Mouse (Mus musculus) frontal cortex, adult 2 months (tissue): ENCODE data around the gene Rps6kb1. TPM values are rescaled to one million over a fixed set of nuclear protein-coding genes. Genes with fewer than 3 reads are reported as not detected.

Source experiments
- DNase-seq, 2 experiments: peaks; one replicate each; pipeline ENCODE4 v3.0.0; 2022; ENCODE audit warnings: low spot score in 1 of 2; ENCODE audit errors: extremely low spot score in 1 of 2
- polyA plus RNA-seq: library from polyadenylated mRNA; depleted of rRNA; stranded (reverse); fragments of >200 nt; gene quantifications from 2 replicates; pipeline ENCODE4 v1.2.3, GENCODE M21; 2012; rRNA removed

Rps6kb1 gene
- 27.7 and 29.3 TPM in 2 replicates for polyA plus RNA-seq

GRCm38 (mm10) chr11:86544639-86545299, at the start of gene Rps6kb1, which contains the start of gene Tubd1:
TSS of gene Rps6kb1 (minus strand) at chr11:86544805.
TSS of gene Tubd1 (plus strand) at chr11:86544991.
- DNase-seq: peak; percentile 99 to 100

DNA sequence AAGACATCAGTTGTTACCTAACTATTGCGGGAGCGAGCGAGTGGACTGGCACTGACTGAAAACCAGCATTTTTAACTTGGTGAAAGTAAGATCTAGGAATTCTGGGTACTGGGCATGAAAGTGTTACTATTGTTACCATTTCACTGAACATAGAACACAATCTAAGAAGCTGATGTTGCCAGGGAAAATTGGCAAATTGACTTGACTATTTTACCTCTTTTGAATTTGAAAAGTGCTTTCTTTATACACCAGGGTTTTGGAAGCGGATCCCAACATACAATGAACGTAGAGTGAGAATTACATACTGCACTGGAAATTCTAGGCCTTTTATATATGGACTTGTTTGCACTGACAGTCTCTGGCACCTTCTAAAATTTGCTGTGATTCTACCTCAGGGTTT, 48.8 kb upstream of the Rps6kb1 start:
- no peak for DNase-seq

GRCm38 (mm10) chr11:86592993-86593392, 48.4 kb upstream of the Rps6kb1 start:
- no peak for DNase-seq

GRCm38 (mm10) chr11:86591931-86592616, 47.5 kb upstream of the Rps6kb1 start:
- DNase-seq: no peak

- DNase-seq: no peak
Measured at GRCm38 (mm10) chr11:86591301-86591845, 46.8 kb upstream of the Rps6kb1 start.

GRCm38 (mm10) chr11:86590579-86590978, 46.0 kb upstream of the Rps6kb1 start:
- peak; percentile 40 to 57 for DNase-seq

- DNase-seq: no peak
Measured at GRCm38 (mm10) chr11:86590066-86590465, 45.5 kb upstream of the Rps6kb1 start.

- no peak for DNase-seq
Measured at GRCm38 (mm10) chr11:86588583-86589298, 44.1 kb upstream of the Rps6kb1 start.

- DNase-seq: no peak
Measured at GRCm38 (mm10) chr11:86587830-86588229, 43.2 kb upstream of the Rps6kb1 start.

- no peak for DNase-seq
Measured at GRCm38 (mm10) chr11:86586868-86587792, 42.5 kb upstream of the Rps6kb1 start.

- DNase-seq: no peak
Measured at GRCm38 (mm10) chr11:86586177-86586867, 41.7 kb upstream of the Rps6kb1 start.

- no peak for DNase-seq
Measured at GRCm38 (mm10) chr11:86585598-86585984, 41.0 kb upstream of the Rps6kb1 start.

DNA sequence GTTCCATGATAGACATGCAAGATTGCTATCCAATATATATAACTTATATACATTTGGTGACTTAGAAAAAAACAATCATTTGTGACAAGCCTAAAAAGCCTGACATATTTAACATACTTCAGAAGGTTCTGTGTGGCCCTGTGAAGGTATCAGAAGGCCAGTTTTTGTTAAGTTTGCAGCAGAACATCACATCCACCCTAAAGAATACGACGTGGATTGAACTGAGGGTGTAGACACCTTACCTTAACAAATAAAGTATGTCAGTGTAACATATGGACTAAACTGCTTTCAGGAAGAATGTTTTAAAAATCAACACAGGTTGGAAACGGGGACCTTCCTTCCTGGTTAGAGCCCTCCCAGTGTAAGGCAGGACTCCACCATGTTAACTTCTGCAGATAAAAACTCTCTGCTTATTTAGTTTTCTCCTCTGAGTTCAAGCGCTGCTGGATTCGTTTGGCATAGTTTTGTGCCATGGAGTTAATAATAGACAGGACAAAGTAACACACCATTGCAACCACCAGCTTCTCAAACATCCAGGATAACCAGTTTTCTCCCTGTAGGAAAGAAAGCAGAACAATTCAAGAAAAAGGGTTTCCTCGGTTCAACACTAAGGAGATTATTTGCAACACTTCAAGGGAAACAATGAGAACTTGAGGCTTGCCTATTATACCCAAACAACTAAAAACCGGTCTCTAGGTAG, 40.4 kb upstream of the Rps6kb1 start:
- DNase-seq: no peak

GRCm38 (mm10) chr11:86583990-86584897, 39.6 kb upstream of the Rps6kb1 start:
- no peak for DNase-seq

DNA sequence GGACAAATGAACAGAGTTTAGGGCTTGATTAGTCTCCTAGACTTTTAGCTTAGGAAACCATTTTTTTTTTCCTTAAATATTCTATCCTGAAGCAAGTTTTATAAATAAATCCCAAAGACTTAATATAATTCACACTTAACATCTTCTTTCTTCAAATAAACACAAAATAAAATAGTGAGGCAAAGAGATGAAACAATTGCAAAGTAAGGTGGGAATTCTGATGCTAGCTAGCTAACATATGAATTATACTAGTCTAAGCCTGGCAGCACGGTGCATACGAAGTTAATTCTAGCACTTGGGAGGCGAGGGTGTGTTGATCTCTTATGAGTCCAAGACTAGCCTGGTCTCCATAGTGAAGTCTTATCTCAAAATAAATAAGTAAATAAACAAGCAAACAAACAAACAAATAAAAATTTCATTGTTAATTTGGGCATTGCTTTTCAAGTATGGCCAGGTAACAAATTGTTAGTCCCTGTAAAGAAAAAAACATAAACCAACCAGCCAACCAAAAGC, 38.8 kb upstream of the Rps6kb1 start:
- DNase-seq: no peak

DNA sequence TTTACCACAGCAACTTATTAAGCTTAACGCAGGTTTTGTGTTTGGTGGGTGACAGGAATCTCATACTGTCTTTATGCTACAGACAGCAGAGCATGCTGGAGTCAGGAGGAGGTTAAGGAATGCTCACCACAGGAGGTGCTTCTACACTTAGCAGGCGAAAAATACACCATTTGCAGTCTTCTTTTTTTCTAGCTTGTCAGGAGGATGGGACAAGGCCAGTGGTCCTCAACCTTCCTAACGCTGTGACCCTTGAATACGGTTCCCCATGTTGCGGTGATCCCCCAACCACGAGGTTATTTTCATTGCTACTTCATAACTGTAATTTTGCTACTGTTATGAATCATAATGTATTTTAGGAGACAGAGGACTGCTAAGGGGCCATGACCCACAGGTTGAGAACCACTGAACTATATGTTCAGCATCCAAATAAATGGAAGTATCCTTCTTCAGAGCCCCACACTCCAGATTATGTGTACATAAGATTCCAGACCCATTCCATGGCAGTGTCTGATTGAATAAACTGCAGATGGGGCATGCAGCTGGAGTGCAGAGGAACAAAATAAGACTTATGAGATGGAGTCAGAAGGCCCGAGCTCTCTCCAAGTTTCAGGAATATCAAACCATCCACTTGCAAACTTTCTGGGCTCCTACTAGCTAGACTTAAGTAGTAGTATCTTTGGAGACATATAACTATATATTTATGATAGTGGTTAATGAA, 38.1 kb upstream of the Rps6kb1 start:
- DNase-seq: no peak

DNA sequence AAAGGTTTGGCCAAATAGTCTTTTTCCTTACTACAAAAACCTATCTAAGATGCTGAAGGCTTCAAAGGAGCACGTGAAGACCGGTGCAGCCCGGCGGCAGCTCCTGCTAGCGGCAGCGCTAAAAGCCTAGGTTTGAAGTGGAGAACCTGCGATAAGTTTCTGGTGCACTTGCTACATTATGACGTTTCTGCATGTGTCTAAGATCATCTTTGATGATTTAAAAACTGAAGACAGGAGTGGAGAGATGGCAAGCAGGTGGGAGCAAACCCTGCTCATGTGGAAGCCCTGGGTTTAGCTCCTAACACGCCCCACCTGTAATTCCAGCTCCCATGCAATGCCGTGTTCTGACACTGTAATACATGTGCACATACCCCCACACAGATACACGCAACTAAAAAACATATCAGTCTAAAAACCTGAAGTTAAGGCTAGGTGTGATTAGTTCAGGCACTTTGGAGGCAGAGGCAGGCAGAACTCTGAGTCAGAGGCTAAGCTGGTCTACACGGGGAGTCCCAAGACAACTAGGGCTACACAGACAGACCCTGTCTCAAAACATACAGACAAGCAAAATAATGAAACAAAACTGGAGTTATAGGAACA, 37.4 kb upstream of the Rps6kb1 start:
- DNase-seq: no peak
